Mouse (Mus musculus): Measurements from ENCODE around the gene Krtap4-1.

The Krtap4-1 gene

DNA sequence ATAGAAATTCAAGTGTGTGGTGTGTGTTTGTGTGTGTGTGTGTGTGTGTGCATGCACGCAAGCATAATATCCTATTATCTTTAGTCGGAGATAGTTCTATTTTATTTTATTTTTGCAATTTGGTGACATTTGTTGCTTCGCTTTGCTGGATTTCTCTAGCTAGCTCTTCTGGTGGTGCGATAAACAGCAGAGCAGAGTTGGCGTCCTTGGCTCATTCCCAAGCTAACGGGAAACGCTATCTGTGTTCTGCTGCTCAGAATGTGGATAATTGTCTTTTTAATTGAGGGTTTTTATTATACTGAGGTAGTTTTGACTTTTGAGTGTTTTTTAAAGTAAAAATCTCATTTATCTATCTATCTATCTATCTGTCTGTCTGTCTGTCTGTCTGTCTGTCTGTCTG, 42.9 kb downstream of the Krtap4-1 start:
- DNase-seq (ENCODE audit: extremely low read depth, low read depth): no peak

DNA sequence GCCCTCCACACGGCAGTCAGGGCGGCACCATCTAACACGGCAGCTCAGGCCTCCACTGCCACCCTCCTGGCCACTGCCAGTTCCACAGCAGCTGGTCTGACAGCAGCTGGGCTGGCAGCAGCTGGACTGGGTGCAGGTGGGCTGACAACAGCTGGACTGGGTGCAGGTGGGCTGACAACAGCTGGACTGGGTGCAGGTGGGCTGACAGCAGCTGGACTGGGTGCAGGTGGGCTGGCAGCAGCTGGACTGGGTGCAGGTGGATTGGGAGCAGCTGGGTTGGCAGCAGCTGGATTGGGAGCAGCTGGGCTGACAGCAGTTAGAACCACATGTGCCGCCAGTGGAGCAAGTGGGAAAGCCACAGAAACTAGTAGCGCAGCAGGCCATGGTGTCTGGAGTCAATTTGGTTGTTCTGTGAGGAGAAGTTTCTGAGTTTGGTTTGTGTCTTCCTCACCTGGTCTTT, 44.8 kb downstream of the Krtap4-1 start, which contains the start of gene Krtap1-4:
Gene Krtap1-4 (minus strand): TSS at position 410 of the 460 bp plus-strand sequence.
- DNase-seq (ENCODE audit: extremely low read depth, low read depth): no peak

DNA sequence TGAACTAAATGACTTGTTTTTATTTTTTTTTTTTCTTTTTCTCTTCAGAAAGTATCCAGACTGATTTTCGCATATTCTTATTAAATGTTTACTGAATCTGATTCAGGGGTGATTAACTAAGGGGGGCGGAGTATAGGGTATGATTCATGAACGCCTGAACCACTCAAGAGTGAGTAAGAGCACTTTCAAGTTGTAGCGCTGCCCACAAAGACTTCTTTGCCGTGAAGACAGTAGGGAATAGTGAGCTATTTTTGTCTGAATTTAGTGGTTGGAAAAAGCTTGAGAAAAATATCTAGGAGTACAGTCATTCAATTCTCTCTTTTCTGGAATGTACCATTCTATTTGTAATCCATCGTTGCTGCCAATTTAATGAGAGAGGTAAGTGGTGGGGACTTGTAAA, 46.5 kb downstream of the Krtap4-1 start:
- DNase-seq (ENCODE audit: extremely low read depth, low read depth): no peak

DNA sequence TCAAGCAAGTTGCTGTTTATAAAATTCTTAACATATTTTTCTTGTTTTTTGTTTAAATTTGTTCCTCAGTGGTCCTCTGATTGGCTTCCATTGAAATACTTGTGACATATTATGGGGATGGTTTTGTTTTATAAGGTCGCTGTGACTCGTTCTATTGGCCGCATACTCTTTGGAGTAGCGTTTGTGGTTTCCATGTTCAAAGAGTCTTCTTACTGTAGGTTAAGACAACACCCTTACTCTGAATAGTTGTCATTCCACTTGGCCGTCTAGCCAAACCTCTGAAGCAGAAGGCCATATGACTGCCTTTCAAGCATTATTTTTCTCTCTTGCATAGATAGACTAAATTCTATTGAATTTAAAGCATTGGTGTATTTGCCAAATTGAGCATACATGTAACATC, 47.0 kb downstream of the Krtap4-1 start:
- DNase-seq (ENCODE audit: extremely low read depth, low read depth): no peak

DNA sequence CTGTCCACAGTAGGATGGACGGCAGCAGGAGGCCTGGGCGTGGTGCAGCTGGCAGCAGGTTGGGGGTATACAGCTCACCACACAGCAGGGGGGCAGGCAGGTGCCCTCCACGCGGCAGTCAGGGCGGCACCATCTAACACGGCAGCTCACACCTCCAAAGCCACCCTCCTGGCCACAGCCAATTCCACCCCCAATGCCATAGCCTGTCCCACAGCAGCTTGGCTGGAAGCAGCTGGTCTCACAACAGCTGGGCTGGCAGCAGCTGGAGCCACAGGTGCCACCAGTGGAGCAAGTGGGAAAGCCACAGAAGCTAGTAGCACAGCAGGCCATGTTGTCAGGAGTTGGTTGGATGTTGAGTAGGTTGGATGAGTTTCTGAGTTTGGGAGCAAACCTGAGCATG, 47.4 kb downstream of the Krtap4-1 start, which contains the start of gene Krtap1-5:
Gene Krtap1-5 (minus strand): TSS at position 381 of the 400 bp plus-strand sequence.
- no peak for DNase-seq (ENCODE audit: extremely low read depth, low read depth)
